Mouse (Mus musculus) cerebral cortex, adult 2 months (tissue): ENCODE results near the gene Gm44596.

Experiments
- WGBS: fragments of 180-500 bp; shearing (Covaris S2); methylation state at CpG from one replicate; pipeline ENCODE4 v1.1.7; 2018; 5-methylcytosine and 5-hydroxymethylcytosine counted together

Gene Gm44596

DNA sequence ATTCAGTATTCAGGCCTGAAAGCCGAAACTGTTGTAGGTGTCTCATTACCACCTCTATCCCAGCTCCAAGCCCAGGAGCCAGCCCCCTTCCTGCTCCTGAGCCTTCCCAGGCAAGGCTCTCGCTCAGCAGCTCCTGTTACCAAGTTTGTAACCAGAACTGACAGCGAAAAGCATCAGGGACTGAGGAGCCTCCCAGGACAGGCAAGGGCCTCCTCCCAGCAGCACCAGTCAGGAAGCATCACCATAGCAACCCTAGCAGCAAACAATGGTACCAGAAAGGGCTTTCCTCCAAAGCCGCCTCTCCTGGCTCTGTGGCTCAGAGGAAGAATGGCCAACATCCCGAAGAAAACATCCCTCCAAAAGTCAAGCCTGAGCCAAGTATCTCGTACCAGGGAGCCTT is at the start of gene Gm44596, which contains the start of gene Tex52:
Gm44596 (plus strand) TSS at position 312 of the 400 bp plus-strand sequence.
Tex52 (plus strand) TSS at position 265 of the 400 bp plus-strand sequence.
- WGBS: 22% methylated on average over 6 of the region's 6 CpGs

DNA sequence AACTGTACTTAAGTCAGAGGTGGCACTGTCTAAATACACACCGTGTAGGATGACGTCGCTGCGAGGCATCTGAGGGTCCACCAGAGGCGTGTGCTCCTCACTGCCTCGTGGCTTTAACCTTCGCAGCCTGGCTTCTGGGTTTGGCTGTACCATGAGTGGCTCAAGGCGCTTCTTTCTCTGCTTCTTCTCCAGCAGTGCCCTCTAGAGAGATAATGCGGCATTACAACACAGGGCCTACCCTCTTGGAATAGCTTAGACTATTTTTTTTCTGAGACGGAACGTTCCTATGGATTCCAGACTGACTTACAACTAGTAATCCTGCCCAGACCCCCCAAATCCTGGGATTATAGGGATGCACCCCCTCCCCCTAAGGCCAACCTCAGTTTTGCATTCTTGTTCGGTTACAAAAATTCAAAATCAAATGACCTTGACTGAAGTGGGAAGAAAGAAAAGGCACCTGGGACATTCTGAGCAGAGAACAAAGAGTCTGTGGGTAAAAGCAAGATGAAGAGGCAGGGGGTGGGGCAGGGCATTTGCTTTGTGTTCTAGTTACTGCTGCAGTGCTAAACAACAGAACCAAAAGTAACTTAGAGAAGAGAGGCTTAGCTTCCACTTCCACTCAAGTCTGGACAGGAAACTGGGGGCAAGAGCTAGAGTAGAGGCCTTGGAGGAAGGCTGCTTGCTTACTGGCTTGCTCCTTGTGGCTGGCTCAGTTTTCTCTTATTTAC is 40.7 kb upstream of the Gm44596 start:
- WGBS: 26% methylated on average over 12 of the region's 12 CpGs

DNA sequence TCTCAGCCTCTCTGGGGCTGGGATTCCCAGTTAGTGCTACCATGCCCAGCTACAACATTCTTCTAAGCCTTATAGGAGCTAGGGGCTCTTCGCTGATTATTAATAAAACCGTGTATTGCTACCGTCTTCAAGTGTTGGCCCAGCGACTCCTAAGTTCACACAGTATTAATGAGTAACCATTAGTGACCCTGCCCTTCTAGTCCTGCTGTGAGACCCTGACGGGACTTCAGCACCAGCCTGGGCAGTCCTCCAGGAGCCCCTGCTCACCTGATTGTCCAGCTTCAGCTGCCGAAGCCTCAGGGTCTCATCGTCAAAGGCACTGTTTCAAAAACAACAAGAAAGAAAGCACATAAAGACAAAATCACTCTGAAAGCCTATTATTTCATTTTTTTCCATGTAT is 37.8 kb upstream of the Gm44596 start:
- WGBS: 81% methylated on average over 7 of the region's 7 CpGs

DNA sequence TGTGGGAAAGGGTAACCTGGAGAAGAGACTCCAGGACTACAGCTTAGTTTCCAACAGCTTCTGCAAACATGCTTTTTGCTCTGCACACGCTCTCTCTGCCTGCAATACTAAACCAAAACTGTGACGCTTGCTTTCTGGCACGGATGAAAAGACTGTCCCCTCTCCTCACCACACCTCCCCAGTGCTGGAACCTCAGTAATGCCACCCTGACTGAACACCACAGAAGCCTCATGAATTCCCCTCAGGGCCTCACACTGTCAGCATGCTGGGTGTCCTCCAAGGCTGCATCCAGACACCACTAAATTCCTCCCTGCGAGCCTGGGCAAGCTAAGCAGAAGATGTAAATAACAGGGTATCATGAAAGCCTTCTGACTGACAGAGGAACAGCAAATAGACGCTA is 36.4 kb upstream of the Gm44596 start:
- 28% methylated on average over 5 of the region's 5 CpGs for WGBS

DNA sequence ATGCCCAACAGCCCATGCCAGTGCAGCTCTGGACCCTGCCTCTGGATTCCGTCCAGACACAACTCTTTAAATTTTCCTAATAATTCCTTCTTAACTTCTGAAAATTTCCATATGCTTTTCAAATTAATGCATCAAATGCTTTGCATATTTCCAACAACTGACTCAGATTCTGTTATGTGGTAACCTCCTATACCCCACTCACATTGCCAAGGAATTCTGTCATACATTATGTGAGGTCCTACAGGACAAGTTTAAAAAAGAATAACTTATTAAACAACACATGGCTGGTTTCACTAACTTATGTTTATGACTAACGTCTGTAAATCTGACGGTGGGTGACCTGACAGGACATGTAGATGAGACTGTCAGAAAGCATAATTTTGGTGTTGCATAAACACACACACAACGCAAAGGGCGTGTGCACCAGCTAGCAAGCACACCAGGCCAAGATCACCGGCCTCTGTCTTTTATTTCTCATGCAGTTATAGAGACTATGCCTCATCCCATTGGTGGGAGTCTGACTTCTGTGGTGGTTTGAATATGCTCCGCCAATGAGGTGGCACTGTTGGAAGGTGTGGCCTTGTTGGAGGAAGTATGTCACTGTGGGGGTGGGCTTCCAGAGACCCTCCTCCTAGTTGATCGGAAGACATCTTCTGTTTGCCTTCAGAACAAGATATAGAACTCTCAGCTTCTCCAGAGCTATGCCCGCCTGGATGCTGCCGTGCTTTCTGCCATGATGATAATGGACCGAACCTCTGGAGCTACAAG is 33.2 kb upstream of the Gm44596 start:
- WGBS: 93% methylated on average over 11 of the region's 11 CpGs

DNA sequence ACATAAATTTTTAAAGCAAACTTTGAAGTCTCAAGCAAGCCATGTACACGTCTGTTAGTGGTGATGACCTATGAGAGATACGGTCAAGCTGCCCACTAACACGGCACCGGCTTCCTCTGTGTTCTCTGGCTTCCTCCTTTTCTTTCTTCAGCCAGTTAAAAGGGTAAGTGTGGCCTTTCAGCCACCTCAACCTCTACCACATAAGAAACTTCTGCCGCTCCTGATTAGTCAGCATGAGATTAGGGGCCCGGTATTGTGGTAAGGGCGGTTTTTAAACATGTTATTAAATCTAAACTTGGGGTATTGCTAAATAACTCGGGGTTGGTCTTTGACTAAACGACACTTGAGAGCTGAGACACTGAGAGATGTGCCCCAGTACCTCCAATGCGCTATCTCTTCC is 29.7 kb upstream of the Gm44596 start:
- 84% methylated on average over 10 of the region's 10 CpGs for WGBS

DNA sequence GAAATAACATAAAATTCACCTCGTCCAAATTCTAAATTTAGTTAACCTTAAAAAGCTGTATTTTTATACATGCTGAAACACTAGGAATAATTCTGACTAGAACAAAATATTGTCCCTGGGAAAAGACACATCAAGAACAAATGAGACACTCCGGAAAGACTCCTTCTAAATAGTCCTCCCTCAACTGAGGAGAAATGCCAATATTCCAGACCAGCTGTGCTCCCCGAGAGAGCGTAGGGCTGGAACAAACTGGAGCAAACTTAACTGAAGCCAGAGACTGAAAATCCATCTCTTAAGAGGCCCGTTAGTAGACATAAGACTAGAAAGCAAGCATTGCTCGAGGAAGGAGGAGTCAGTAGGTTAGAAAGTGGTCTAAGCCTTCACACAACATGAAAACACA is 28.5 kb upstream of the Gm44596 start:
- WGBS: 28% methylated on average over 6 of the region's 6 CpGs

DNA sequence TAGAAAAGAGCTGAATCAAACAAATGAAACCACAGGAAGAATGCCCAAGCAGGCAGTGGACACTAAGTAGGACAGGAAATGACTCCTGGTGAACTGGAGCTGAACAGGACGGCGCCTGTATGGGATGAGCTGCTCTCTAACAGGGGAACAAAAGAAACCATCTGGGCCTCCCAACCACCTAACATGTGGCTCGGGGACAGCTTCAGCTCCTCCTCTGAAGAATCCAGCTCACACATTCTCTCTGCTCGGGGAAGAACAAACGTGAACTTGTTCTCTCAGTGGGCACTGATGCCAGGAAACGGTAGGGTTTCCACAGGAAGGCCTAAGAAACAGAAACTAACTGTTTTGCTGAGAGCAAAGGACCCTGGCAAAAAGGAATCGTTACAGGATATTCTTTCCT is 25.6 kb upstream of the Gm44596 start:
- 42% methylated on average over 7 of the region's 7 CpGs for WGBS

DNA sequence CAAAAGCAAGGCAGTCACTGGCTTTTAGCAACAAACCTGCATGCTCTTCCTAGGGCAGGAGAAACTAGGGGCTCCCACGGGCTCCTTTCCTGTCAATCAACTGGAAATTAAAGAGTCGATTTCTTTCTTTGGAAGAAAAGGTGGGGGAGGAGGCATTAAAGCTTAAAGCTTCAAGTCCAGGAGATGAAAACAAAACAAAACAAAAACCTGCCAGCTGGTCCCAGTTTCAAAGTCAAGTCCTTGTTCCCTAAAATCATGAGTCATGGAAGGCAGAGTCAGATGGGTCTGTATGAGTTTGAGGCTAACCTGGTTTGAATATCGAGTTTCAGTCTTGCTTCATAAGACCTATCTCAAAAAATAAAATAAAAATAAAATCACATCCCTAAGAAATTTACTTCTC is 21.2 kb upstream of the Gm44596 start:
- 47% methylated on average over 3 of the region's 3 CpGs for WGBS

DNA sequence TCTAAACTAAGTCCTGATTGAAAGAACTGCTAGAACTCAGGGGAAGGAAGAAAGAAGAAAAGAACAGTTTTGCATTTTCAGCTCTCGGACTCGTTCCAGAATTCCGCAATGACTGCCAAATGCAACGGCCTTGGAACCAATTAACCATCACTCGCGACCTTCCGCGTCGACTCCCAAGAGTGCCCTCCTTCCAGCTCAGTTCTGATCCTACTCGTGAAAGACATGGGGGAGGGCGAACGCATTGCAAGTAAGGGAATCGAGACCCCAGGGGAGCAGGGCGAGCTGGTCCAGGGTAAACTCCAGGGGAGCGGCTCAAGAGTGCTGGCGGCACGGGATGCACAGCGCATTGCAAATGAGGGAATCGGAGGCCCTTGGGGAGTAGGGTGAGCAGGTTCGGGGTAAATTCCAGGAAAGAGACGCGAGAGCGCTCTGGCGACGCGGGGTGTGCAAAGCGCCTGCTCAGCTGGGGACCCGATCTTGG is 20.1 kb upstream of the Gm44596 start:
- WGBS: 0% methylated on average over 28 of the region's 28 CpGs

DNA sequence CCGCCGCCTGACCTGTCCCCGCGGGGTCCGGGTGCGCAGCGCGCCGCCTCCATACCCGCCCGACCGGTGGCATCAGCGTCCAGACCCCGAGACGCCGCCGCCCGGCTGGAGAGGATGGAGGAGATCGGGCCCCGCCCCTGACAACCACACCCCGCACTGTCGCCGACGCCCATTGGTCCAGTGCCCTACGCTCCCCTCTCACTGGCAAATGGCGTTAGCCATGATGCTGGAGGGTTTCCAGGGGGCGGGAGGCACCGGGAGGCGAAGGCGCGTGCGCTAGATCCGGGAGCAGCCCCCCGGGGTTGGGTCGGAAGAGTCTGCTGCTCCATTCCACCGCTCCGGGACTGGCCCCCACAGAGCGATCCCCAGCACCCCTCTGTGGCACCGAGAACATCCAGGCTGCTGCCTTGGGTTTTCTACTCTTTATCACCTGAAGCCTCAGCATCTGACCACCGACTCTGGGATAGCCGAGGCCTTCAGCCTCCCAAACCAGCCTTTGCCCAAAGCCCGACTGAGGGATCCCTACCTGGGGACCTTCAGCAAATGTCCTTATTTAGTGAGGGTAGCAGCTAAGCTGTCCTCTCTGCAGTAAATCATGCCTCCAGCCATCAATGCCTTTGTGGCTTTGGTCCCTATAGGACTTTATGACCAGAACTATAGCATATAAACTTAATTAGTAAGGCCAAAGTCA is 19.4 kb upstream of the Gm44596 start, which contains the start of gene Tulp3:
Tulp3 (minus strand) TSS at position 126 of the 691 bp plus-strand sequence.
- WGBS: under 1% methylated on average over 42 of the region's 42 CpGs

DNA sequence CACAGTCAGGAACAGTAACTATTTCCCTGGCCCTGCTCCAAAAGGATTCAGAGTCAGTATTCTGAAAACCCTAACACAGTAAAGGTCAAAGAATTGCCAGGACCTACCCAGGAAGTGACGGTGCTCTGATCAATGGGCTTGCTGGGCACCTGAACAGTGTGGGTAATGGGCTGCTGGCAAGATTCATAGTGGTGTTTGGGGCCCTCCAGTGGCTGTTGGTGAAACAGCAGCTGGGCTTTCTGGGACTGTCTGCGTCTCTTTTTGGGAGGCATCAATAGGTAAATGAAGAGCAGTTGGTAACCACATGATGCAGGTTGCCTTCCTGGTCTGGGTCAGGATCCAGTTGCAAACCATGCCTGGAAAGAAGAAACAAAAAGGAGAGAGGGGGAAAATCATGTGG is 16.3 kb upstream of the Gm44596 start:
- WGBS: 9% methylated on average over 2 of the region's 2 CpGs

DNA sequence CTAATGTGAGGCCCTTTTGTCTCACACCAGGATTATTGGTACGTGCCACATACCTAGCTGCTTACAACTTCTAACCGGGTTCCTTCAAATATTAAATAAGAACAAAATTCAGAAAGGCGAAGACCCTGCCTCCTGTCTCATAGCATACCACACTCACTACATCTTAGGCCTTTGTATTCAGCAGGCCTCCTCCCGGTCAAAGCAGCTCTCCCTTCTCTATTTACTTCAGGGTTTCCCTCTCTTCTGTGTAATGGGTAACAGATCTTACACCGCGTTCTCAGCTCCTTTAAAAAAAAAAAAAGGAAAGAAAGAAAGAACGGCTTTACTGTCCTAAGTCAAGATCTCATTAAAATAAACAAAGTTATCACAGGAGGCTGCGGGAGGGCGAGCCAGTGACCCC is 13.4 kb upstream of the Gm44596 start:
- WGBS: 15% methylated on average over 9 of the region's 9 CpGs

DNA sequence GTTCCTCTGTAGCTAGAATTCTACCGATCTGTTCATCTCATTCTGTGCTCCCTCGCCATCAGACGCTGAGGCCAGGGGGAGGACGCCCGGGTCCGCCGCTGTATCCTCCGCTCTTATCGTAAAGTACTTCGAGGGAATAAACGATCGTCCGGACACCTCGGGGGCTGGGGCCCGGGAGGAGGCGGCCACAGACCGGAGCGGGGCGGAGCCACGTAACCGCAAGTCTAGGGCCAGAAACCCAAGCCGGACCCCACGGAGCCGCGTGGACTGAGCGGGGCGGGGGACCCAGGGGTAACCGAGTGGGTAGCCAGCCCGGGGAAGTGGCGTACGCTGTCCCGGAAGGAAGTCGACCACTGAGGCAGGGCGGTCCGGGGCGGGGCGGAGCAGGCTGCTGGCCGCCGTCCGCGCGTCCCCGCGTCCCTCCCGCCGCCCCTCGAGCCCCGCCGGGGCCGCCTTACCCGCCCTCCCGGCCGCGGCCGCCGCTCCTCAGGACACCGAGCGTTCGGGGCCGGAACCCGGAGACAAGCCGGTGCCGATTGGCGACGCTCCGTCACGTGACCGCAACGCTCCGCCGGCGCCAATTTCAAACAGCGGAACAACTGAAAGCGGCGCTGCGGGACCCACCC is 12.8 kb upstream of the Gm44596 start, which contains the start of the genes Rhno1 and Foxm1:
Rhno1 (minus strand) TSS at position 531 of the 626 bp plus-strand sequence.
Foxm1 (plus strand) TSS at position 587 of the 626 bp plus-strand sequence.
- under 1% methylated on average over 76 of the region's 76 CpGs for WGBS

DNA sequence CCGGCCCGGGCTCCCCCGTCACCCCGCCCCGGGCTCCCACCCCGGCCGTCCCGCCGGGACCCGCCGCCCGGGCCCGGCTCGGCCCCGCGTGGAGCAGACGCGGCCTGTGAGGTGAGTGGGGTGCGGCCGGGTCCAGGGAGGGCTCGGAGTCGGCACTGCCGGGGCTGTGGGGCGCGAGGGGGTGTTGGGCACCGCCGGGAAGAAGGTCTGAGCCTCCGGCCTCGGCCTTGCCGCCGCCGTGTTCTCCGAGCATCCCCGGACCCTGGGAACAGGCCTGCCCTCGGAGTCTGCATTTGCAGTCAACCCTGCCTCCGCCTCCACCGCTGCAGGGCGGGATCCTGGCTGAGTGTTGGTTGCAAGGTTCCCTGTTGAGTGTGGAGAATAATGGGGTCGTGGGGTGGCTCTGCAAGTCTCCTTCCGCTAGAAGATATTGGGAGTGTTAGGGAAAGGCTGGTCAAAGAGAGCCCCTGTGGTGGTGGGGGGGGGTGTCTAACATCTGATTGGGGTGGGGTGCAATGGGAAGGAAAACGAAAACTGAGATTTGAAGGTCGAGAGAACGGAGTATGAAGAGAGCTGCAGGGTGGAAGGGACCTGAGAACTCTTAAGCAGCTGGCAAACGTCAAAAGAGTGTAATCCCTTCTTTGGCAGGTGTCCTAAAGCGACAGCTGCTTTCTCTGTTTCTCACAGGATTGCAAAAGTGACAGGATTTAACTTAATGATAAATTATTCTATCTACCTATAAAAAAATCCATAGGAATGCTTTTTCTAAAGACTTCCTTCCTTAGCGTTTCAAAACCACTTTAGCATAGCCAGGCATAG is 12.1 kb upstream of the Gm44596 start:
- WGBS: 2% methylated on average over 45 of the region's 46 CpGs

DNA sequence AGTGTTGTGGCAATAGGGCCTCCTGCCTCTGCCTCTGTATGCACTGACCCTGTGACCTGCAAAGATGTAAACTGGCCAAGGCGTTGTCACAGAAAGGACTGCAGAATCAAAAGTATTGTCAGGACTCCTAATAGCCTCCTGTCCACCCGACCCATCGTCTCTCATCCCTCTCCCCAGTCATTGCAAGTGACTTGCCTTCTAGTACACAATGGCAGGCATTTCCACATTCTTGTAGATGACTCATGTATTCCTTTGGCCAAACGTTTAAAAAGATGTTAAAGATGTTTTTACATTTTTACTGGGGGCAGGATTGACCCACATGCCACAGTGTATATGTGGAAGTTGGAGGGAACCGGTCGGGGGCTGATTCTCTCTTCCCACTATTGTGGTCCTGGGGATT is 10.6 kb upstream of the Gm44596 start:
- 73% methylated on average over 6 of the region's 6 CpGs for WGBS

DNA sequence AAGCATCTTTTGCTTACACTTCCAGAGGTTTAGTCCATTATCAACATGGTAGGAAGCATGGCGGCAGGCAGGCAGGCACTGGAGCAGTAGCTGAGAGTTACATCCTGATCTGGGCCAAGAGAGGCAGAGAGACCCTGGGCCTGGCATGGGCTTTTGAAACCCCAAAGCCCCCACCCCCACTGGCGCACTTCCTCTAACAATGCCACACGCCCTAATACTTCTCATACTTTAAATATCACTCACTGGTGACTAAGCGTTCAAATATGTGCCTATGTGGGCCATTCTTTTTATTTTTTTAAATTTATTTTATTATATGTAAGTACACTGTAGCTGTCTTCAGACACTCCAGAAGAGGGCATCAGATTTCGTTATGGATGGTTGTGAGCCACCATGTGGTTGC is 8.8 kb upstream of the Gm44596 start:
- 94% methylated on average over 5 of the region's 5 CpGs for WGBS

DNA sequence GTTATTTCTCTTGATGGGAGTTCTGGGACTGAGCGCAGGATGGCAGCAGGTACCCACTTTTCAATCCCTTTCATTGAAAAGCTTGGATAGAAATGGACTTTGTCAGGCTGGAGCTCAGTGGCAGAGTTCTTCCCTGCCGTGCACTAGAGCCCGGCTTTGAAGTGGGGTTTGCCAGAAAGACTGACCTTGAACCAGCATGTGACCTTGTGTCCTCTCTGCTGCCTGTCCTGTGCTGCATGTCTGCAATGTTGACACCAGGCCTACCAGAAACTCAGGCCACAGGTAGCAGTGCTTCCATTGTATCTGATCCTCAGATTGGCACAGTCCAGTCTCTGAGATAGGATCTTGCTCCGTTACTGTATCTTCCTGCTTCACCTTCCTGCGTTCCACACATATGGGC is 5.3 kb upstream of the Gm44596 start:
- 91% methylated on average over 5 of the region's 5 CpGs for WGBS

DNA sequence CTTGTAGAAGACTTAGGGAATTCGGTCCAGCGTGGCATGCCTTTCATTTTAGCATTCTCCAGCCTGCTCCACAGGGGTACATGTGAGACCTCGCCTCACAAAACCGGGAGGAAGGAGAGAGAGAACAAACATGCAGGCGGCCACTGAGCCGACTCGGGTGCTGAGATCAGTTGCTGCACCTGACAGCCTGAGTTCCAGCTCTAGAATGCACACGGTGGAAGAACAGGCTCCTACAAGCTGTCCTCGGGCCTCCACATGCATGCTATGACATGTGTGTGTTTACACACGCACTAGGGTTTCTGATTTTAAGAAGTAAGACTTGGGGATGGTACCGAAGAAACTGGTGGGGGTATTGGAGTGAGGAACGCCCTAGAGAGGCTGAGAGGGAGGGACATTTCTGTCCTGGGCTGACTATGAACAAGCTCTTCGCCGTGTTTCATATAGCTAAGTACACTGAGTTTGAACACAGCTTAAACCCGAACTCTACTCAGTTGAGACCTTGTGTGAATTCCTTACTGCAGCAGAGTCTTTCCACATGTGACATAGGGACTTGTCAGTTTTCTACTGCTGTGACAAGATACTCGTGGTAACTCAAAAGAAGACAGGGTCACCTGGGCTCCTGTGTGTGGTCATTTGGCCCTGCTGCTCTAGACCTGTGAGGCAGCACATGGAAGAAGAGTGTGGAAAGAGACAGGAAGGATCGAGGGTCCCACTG is 1.2 kb downstream of the Gm44596 start:
- 88% methylated on average over 17 of the region's 17 CpGs for WGBS

DNA sequence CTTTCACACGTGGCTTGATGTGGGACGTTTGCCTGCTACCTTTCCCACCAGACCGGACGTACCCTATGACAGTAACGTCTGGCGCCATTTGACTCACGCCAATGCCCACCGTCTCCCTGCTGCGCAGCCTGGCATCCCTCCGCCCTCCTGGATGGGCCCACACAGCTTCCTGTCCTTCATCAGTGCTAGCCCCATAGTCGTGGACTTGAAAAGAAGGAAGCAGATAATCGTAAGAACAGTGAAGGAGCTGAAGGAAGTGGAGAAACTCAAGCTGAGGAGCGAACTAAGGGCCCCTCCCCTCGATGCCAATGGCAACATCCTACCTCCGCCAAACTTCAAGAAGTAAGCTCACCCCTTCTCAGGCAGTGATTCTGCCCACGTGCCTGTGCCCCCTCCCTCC is 4.3 kb downstream of the Gm44596 start:
- WGBS: 83% methylated on average over 16 of the region's 16 CpGs
